Mouse (Mus musculus): ENCODE results near the gene Arid1b.

Gene Arid1b

GRCm38 (mm10) chr17:5157609-5158008, 163.5 kb downstream of the Arid1b start:
- in situ Hi-C loops (cut with MboI), result no loop called here

GRCm38 (mm10) chr17:5162525-5162924, 168.4 kb downstream of the Arid1b start:
- in situ Hi-C loops (cut with MboI), result no loop called here

- in situ Hi-C loops (cut with MboI), result no loop called here
These were observed 169.2 kb downstream of the Arid1b start for GRCm38 (mm10) chr17:5163251-5163826.

- in situ Hi-C loops (cut with MboI), result no loop called here
These were observed 170.7 kb downstream of the Arid1b start for GRCm38 (mm10) chr17:5164794-5165193.

- in situ Hi-C loops (cut with MboI), result no loop called here
These were observed 171.2 kb downstream of the Arid1b start for GRCm38 (mm10) chr17:5165201-5165825.

- in situ Hi-C loops (cut with MboI), result no loop called here
These were observed 172.0 kb downstream of the Arid1b start for GRCm38 (mm10) chr17:5166175-5166574.

GRCm38 (mm10) chr17:5168046-5168445, 173.9 kb downstream of the Arid1b start:
- in situ Hi-C loops (cut with MboI), result no loop called here

GRCm38 (mm10) chr17:5168640-5169039, 174.5 kb downstream of the Arid1b start:
- in situ Hi-C loops (cut with MboI), result no loop called here

GRCm38 (mm10) chr17:5170321-5170720, 176.2 kb downstream of the Arid1b start:
- in situ Hi-C loops (cut with MboI), result no loop called here

GRCm38 (mm10) chr17:5171467-5171866, 177.3 kb downstream of the Arid1b start:
- in situ Hi-C loops (cut with MboI), result no loop called here

- in situ Hi-C loops (cut with MboI), result no loop called here
These were observed 180.4 kb downstream of the Arid1b start for GRCm38 (mm10) chr17:5174426-5175020.

GRCm38 (mm10) chr17:5175535-5175934, 181.4 kb downstream of the Arid1b start:
- in situ Hi-C loops (cut with MboI), result no loop called here

GRCm38 (mm10) chr17:5176315-5176714, 182.2 kb downstream of the Arid1b start:
- in situ Hi-C loops (cut with MboI), result no loop called here

GRCm38 (mm10) chr17:5178534-5178933, 184.4 kb downstream of the Arid1b start:
- in situ Hi-C loops (cut with MboI), result no loop called here

- in situ Hi-C loops (cut with MboI), result no loop called here
These were observed 184.9 kb downstream of the Arid1b start for GRCm38 (mm10) chr17:5179004-5179403.

GRCm38 (mm10) chr17:5179412-5179811, 185.3 kb downstream of the Arid1b start:
- in situ Hi-C loops (cut with MboI), result no loop called here

- in situ Hi-C loops (cut with MboI), result no loop called here
These were observed 185.9 kb downstream of the Arid1b start for GRCm38 (mm10) chr17:5179925-5180525.

GRCm38 (mm10) chr17:5180925-5181324, 186.8 kb downstream of the Arid1b start:
- in situ Hi-C loops (cut with MboI), result no loop called here

- in situ Hi-C loops (cut with MboI), result no loop called here
These were observed 188.4 kb downstream of the Arid1b start for GRCm38 (mm10) chr17:5182493-5182892.

GRCm38 (mm10) chr17:5185501-5185900, 191.4 kb downstream of the Arid1b start:
- in situ Hi-C loops (cut with MboI), result no loop called here

GRCm38 (mm10) chr17:5187546-5187945, 193.4 kb downstream of the Arid1b start:
- in situ Hi-C loops (cut with MboI), result no loop called here

GRCm38 (mm10) chr17:5188400-5188799, 194.3 kb downstream of the Arid1b start:
- in situ Hi-C loops (cut with MboI), result no loop called here

All from mature B cell (primary cell).